Mouse (Mus musculus) NIH3T3 (cell line): ENCODE data around the gene 1520401A03Rik.
"Not testable (repeated sequence)": the region's sequence is repeated elsewhere in the genome, so short reads cannot be mapped to it uniquely, and the experiment has no call there.

Source experiments
- DNase-seq: peaks from one replicate; pipeline ENCODE4 v3.0.0-alpha.2; 2012; ENCODE audit warnings: low read depth

Gene 1520401A03Rik

GRCm38 (mm10) chr17:23722376-23723125, at the start of gene 1520401A03Rik:
TSS of gene 1520401A03Rik (minus strand) at chr17:23722783.
- DNase-seq = no peak

GRCm38 (mm10) chr17:23772219-23772556, 49.6 kb upstream of the 1520401A03Rik start:
- not testable (repeated sequence) for DNase-seq

- DNase-seq = peak; percentile 99
These were observed 49.0 kb upstream of the 1520401A03Rik start, which contains the start of gene Flywch1 for GRCm38 (mm10) chr17:23771284-23772218. TSS of gene Flywch1 (minus strand) at chr17:23771602.

GRCm38 (mm10) chr17:23770896-23771283, 48.3 kb upstream of the 1520401A03Rik start:
- DNase-seq = peak; percentile 52

- peak; percentile 14 for DNase-seq
These were observed 47.9 kb upstream of the 1520401A03Rik start for GRCm38 (mm10) chr17:23770493-23770892.

GRCm38 (mm10) chr17:23762976-23763375, 40.4 kb upstream of the 1520401A03Rik start:
- no peak for DNase-seq

- DNase-seq = no peak
These were observed 38.6 kb upstream of the 1520401A03Rik start for GRCm38 (mm10) chr17:23761155-23761554.

- no peak for DNase-seq
These were observed 37.6 kb upstream of the 1520401A03Rik start for GRCm38 (mm10) chr17:23760231-23760630.

- no peak for DNase-seq
These were observed 36.2 kb upstream of the 1520401A03Rik start for GRCm38 (mm10) chr17:23758801-23759200.

GRCm38 (mm10) chr17:23757581-23757980, 35.0 kb upstream of the 1520401A03Rik start:
- DNase-seq = no peak

- DNase-seq = no peak
These were observed 33.1 kb upstream of the 1520401A03Rik start for GRCm38 (mm10) chr17:23755689-23756088.

GRCm38 (mm10) chr17:23749400-23750191, 27.0 kb upstream of the 1520401A03Rik start:
- no peak for DNase-seq

- DNase-seq = peak; percentile 93
These were observed 26.2 kb upstream of the 1520401A03Rik start for GRCm38 (mm10) chr17:23748631-23749391.

GRCm38 (mm10) chr17:23748026-23748425, 25.4 kb upstream of the 1520401A03Rik start:
- DNase-seq = no peak

- no peak for DNase-seq
These were observed 24.9 kb upstream of the 1520401A03Rik start for GRCm38 (mm10) chr17:23747471-23747870.

- DNase-seq = no peak
These were observed 24.2 kb upstream of the 1520401A03Rik start for GRCm38 (mm10) chr17:23746767-23747166.

GRCm38 (mm10) chr17:23746311-23746710, 23.7 kb upstream of the 1520401A03Rik start:
- DNase-seq = no peak

GRCm38 (mm10) chr17:23745301-23746251, 23.0 kb upstream of the 1520401A03Rik start, which contains the start of gene Kremen2:
TSS of gene Kremen2 (minus strand) at chr17:23745833.
- no peak for DNase-seq

GRCm38 (mm10) chr17:23744651-23745050, 22.1 kb upstream of the 1520401A03Rik start:
- no peak for DNase-seq

GRCm38 (mm10) chr17:23744076-23744475, 21.5 kb upstream of the 1520401A03Rik start:
- DNase-seq = peak; percentile 69
